Mouse (Mus musculus) brain, embryonic 18.5 days (tissue): ENCODE data around the gene Klhl36.

Source experiments
- DNase-seq: peaks from one replicate; pipeline ENCODE4 v3.0.0-alpha.2; 2012; ENCODE audit warnings: low read depth, low spot score

Gene Klhl36

DNA sequence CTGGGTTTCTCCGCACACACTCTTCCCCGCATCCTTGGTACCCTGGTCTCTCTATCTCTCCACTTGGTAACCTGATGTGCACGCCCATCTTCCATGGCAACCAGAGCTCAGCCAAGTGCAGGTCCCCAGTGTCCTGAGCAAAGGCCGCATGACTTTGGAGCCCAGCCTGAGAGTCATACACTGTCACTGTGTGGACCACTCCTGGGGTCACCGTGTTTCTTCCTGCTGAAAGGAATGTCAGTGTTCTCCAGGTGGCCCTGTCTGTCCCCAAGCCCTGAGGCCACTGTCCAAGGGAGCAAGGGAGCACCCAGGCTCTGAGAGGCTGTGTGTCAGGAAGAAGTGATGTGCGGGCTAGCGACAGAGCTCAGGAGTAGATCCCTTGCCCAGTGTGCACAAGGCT lies 21.2 kb downstream of the Klhl36 start:
- DNase-seq = no peak

DNA sequence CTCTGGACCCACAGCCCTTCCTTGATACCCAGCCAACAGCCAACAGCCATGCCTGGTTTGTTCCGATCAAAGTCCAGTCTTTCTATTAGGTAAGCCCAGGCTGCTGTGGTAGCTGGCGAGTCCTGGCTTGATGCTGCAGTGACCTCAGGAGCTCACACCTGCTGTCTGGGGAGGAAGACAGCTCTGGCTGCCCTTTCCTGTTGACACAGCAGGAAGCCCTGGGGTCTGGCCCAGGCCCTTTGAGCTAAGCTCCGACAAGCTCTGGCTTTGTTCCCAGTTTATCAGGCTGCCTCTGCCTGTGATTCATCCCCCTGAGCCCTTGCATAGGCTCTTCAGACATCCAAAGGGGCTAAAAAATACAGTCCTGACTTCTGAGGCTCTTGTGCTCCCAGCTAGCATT lies 23.5 kb downstream of the Klhl36 start:
- no peak for DNase-seq

- DNase-seq = no peak
These were observed 25.1 kb downstream of the Klhl36 start for GRCm38 (mm10) chr8:119887130-119887529.

- DNase-seq = no peak
These were observed 25.9 kb downstream of the Klhl36 start for GRCm38 (mm10) chr8:119888012-119888411.

DNA sequence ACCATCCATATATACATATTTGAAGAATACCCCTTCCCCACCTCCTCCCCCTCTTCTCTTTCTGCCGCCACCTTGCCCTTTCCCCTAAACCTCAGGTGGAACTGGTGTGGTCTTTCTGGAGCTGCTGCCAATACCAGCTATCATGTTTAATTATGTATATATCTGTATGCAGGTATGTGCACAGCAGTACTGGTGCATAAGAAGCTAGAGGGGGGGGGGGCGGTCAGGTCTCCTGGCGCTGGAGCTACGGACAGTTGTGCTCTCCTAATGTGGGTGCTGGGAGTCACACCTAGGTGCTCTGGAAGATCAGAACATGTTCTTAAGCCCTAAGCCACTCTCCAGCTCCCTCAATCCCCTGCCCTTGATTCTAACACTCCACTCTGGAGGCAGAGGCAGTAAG lies 35.0 kb downstream of the Klhl36 start:
- DNase-seq = no peak

DNA sequence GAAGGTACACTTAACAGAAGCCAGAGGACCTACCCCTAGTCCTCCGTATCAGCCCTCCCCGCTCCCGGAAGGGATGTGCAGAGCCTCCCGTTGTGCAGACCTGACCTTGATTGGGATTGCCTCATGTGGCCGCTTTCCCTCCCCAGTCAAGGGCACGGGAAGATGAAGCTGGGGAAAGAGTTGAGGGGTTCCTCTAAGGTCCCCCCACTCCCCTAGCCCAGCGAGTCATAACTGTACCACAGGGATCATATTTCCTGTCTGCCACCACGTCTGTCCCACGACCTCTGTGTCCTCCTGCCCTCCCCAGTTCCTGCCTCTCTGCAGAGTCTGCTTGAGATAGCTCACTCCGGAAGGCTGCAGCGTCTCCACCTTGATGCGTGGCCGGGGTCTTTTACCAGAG lies 35.9 kb downstream of the Klhl36 start:
- DNase-seq = no peak

DNA sequence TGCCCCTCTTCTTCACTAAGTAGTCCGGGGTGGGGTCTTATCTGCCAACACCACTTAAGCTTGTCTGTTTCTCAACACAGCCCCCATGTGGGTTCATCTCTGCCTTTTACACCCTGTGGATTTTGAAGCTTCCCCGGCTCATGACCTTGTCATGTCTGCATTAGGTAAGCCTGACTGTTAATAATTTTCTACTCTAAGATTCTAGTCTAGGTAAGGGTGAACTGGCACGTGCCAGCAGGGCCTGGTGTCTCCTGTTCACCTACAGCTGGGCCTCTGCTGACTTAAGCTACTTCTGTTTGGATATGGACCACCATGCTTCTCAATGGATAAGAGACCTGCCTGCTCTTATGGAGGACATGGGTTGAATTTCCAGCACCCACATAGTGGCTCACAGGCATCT lies 39.3 kb downstream of the Klhl36 start:
- no peak for DNase-seq

- no peak for DNase-seq
These were observed 39.9 kb downstream of the Klhl36 start for GRCm38 (mm10) chr8:119901952-119902351.

GRCm38 (mm10) chr8:119904323-119904911 lies 42.4 kb downstream of the Klhl36 start:
- DNase-seq = no peak

GRCm38 (mm10) chr8:119909944-119910546 lies 48.0 kb downstream of the Klhl36 start, which contains the start of gene Usp10:
Gene Usp10 (plus strand): TSS chr8:119910360.
- no peak for DNase-seq

DNA sequence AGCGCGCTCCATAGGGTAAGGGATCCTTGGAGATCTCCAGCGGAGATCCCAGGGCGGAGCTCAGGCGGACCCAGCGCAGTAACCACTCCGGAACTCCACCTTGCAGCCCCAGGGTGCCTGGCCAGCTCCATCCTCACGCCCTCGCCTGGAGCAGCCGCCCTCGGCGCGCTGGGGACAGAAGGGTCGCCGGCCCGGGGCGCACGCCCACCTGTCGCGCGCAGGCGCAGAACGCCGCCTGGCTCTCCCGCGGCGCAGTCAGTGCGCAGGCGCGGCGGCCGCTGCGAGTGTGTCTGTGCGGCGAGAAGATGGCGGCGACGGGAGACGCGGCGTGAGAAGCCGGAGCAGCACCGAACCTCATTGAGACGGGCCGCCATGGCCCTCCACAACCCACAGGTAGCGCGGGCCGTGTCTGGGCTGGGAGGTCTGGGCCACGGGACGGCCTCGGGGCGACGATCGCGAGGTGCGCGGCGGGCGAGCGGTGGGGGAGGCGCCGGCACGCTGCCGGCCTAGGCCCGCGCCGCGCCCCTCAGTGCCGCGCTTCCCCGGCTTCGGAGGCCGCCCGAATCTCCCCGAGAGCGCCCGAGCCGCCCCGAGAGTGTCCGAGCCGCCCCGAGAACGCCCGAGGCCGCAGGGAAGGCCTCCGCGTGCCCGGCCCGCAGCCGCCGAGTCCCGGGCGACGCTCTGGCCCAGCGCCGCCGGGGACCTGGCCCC lies 48.6 kb downstream of the Klhl36 start, which contains the start of gene Gm20388:
Gm20388 (plus strand) TSS at position 295 of the 711 bp plus-strand sequence.
- DNase-seq = peak; percentile 74

GRCm38 (mm10) chr8:119911258-119911962 lies 49.3 kb downstream of the Klhl36 start:
- no peak for DNase-seq

GRCm38 (mm10) chr8:119912643-119913042 lies 50.6 kb downstream of the Klhl36 start:
- DNase-seq = no peak

- no peak for DNase-seq
These were observed 51.1 kb downstream of the Klhl36 start for GRCm38 (mm10) chr8:119913181-119913580.

GRCm38 (mm10) chr8:119914161-119914560 lies 52.1 kb downstream of the Klhl36 start:
- DNase-seq = no peak

DNA sequence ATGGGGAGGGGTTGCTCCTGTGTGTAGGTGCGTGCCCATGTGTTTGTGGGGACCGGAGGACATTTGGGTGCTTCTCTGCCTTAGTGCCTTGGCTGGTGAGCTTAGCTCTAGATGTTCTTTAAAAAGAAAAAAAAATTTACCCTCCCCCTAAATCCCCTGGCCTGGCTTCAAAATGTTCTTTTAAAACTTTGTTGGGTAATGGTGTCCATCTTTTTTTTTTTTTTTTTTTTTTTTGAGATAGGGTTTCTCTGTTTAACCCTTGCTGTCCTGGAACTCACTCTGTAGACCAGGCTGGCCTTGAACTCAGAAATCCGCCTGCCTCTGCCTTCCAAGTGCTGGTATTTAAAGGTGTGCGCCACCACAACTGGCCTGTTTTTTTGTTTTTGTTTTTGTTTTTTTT lies 53.2 kb downstream of the Klhl36 start:
- DNase-seq = no peak

- DNase-seq = no peak
These were observed 54.3 kb downstream of the Klhl36 start for GRCm38 (mm10) chr8:119916237-119916892.

DNA sequence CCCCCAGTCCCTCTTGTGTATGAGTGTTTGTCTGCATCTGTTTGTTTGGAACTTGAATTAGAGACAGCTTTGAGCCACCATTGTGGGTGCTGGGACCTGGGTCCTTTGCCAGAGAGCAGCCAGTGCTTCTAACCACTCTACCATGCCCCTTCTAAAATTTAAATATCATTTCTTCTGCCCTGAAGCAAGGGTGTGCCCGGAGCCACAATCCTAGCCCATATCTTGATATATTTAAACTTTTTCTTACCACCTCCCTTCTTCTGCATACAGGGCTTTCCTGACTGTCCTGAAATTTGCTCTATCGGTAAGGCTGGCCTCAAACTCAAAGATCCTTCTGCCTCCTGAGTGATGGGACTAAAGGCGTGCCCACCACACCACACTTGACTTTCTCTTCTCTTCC lies 55.3 kb downstream of the Klhl36 start:
- no peak for DNase-seq

GRCm38 (mm10) chr8:119918155-119918567 lies 56.1 kb downstream of the Klhl36 start:
- DNase-seq = no peak

DNA sequence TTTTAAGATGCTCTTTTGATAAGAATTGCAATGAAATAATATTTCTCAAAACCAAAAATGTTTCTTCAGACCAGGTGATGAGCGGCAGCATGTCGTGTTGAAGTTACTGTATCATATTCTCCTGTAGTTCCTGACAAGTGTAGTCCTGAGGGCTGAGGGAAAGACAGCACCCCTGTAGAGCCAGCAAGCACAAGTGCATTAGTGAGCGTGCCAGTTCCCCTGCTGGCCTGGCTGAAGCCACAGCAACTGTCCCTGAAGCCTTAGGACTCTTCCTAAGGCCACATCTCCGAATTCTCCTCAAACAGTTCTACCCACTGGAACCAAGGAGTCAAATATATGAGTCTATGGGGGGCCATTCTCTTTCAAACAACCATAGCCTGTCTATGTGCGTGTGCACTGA lies 61.2 kb downstream of the Klhl36 start:
- no peak for DNase-seq

DNA sequence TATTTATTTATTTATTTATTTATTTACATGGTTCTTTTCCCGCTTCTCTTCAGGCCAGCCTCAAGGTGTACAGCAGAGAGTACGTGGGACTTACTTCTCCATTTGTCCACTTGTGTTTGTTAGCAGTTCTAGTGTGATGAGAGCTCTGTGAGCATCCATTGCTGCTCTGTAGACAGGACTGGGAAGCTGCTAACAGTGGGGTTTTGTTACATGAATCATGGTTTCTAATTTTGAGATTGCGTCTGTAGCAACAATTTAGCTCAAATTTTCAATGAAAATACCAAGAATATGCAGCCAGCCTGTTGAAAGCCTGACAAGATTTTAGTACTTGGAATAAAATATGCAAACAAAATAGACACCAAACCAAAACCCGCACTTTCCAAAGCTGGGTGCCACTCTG lies 63.4 kb downstream of the Klhl36 start:
- no peak for DNase-seq

- no peak for DNase-seq
These were observed 64.4 kb downstream of the Klhl36 start for GRCm38 (mm10) chr8:119926474-119926873.
